Comparison of ENCODE assay signal across 15 mouse cellular contexts in the genomic region with DNA sequence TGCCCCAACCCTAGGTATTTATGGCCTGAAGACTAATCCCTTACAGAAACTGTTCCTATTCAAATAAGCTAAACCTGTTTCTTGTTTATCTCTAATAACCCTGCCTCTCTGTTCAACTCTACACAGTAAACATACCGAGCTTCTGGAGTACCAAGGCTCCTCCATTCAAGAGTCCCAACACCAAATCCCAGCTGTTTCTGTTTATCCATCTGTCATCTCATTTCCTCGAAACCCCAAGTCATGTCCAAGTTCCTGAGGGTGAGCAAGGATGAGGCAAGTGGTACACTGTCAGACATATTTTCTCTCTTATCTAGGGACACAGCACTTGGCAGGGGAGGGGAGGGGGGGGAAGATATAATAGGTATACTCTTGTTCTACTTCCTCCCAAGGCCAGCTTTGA.
"Had no signal": no experiment of that assay in that cellular context is flagged by ENCODE, and none has a peak within 500 bp of the region (broad histone marks: within the 10 kb centered on the region; RNA-seq: fewer than 3 reads in every experiment).

No protein-coding gene starts in this region.

- H3K4me3 ChIP-seq: hindbrain, embryonic 15.5 days; kidney, embryonic 15.5 days; limb, embryonic 12.5 days; liver, embryonic 13.5 days; midbrain, embryonic 10.5 days had no signal

- H3K27ac ChIP-seq: hindbrain, embryonic 15.5 days; kidney, embryonic 15.5 days; limb, embryonic 12.5 days; liver, embryonic 13.5 days; midbrain, embryonic 10.5 days; stomach, postnatal 0 days had no signal

- H3K9me3 ChIP-seq: hindbrain, embryonic 15.5 days; kidney, embryonic 15.5 days; limb, embryonic 12.5 days; liver, embryonic 13.5 days; midbrain, embryonic 10.5 days had no signal

- H3K4me1 ChIP-seq: hindbrain, embryonic 15.5 days; limb, embryonic 12.5 days; liver, embryonic 13.5 days; midbrain, embryonic 10.5 days had no signal

- ATAC-seq: liver, postnatal 0 days had no signal

- DNase-seq: kidney, adult 2 months; kidney, postnatal 25 days; layer of hippocampus, adult 9-11 months; layer of hippocampus, postnatal 36 days; liver; liver, embryonic 13.5 days; liver, postnatal 0 days; right cerebral cortex, adult 18-20 months; thymus, adult 2 months; thymus, postnatal 25 days had no signal

- H3K4me2 ChIP-seq: hindbrain, embryonic 15.5 days; kidney, embryonic 15.5 days; limb, embryonic 12.5 days; liver, embryonic 13.5 days had no signal

- H3K27me3 ChIP-seq: hindbrain, embryonic 15.5 days; kidney, embryonic 15.5 days; liver, embryonic 13.5 days had no signal

- H3K36me3 ChIP-seq: hindbrain, embryonic 15.5 days; kidney, embryonic 15.5 days; limb, embryonic 12.5 days; liver, embryonic 13.5 days; midbrain, embryonic 10.5 days had no signal

- H3K9ac ChIP-seq: hindbrain, embryonic 15.5 days; kidney, embryonic 15.5 days; limb, embryonic 12.5 days; liver, embryonic 13.5 days; liver, postnatal 0 days had no signal
